Comparison of ENCODE assay signal across 12 mouse cellular contexts in the genomic region with DNA sequence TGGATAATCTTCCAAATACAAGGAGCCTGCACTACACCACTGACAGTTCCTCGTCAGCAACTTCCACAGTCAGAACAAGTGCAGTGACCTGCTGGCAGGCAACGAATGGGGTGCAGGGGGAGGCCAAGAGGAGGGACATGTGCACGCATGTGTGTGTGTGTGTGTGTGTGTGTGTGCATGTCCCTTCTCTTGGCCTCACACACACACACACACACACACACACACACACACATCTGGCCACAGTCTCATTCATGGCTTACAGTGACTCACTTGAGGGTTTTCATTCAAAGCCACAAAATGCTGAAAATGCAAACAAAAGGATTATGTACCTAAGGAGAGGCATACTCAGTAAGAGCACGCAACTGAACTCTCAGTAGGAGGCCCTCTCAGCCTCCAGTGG.
DNase-seq lines count a peak whose midpoint lies in the region; ATAC-seq and TF ChIP-seq lines count a peak whose summit lies in the region.
"Had no signal": no experiment of that assay in that cellular context is flagged by ENCODE, and none has a peak within 500 bp of the region (broad histone marks: within the 10 kb centered on the region; RNA-seq: fewer than 3 reads in every experiment).

No protein-coding gene starts in this region.

- H3K9ac ChIP-seq in kidney, postnatal 0 days (ENCODE audit: low read depth, low read length) = no peak overlapping the region
- H3K9ac ChIP-seq in intestine, embryonic 14.5 days (ENCODE audit: low read length) = no peak overlapping the region
- no peak overlapping the region for H3K9ac ChIP-seq in midbrain, embryonic 16.5 days (ENCODE audit: low read depth, low read length)

- peak overlapping the region; percentile 47 for H3K27ac ChIP-seq in kidney, postnatal 0 days
- H3K27ac ChIP-seq in intestine, embryonic 14.5 days (ENCODE audit: low read depth) = peak overlapping the region; percentile 44
- H3K27ac ChIP-seq in midbrain, embryonic 16.5 days (ENCODE audit: low read length) = no peak overlapping the region

- H3K4me1 ChIP-seq in kidney, postnatal 0 days (replicated peaks; ENCODE audit: insufficient read depth, low read length) = peaks cover 23% of the 10 kb centered on the region
- H3K4me1 ChIP-seq in intestine, embryonic 14.5 days (replicated peaks; ENCODE audit: control insufficient read depth, insufficient read depth, low read length) = peaks cover 59% of the 10 kb centered on the region
- H3K4me1 ChIP-seq in midbrain, embryonic 16.5 days (ENCODE audit: control insufficient read depth, insufficient read depth, low read length) = no peaks in the 10 kb centered on the region; the same call in 1 of the 2 replicates

- POLR2A ChIA-PET in Patski (lab: Charles Lee) = no interaction called here

- H3K27me3 ChIP-seq in kidney, postnatal 0 days (ENCODE audit: insufficient read depth, low read length) = no peaks in the 10 kb centered on the region
- no peaks in the 10 kb centered on the region for H3K27me3 ChIP-seq in Patski
- no peaks in the 10 kb centered on the region for H3K27me3 ChIP-seq in intestine, embryonic 14.5 days (replicated peaks; ENCODE audit: control insufficient read depth, insufficient read depth, low read length)
- H3K27me3 ChIP-seq in midbrain, embryonic 16.5 days (ENCODE audit: control insufficient read depth, insufficient read depth, low read depth, low read length) = no peaks in the 10 kb centered on the region

- no peak for ATAC-seq in kidney, postnatal 0 days (replicated peaks; ENCODE audit: low FRiP score, low read depth)
- ATAC-seq in Patski = peak; percentile 93
- peak; percentile 47 for ATAC-seq in intestine, embryonic 14.5 days (replicated peaks; ENCODE audit: low FRiP score, low TSS enrichment, low read depth)
- ATAC-seq in midbrain, embryonic 16.5 days = peak; percentile 22; the same call in 1 of the 2 replicates

- no peak overlapping the region for H3K4me2 ChIP-seq in kidney, postnatal 0 days (ENCODE audit: low read length)
- H3K4me2 ChIP-seq in intestine, embryonic 14.5 days (ENCODE audit: low read length) = no peak overlapping the region
- H3K4me2 ChIP-seq in midbrain, embryonic 16.5 days (ENCODE audit: low read length) = no peak overlapping the region

- DNase-seq in kidney, postnatal 0 days (ENCODE audit: low spot score) = no peak
- no peak for DNase-seq in kidney, postnatal 14 days
- peak; percentile 84 for DNase-seq in Patski (ENCODE audit: low read depth, low spot score)
- no peak for DNase-seq in intestine, embryonic 14.5 days (ENCODE audit: low spot score)
- DNase-seq in embryo, embryonic 9.5 days (ENCODE audit: extremely low spot score) = no peak
- DNase-seq in ovary, adult 18-20 months (ENCODE audit: low spot score) = no peak
- DNase-seq in adrenal gland, adult 2 months = no peak
- DNase-seq: gastrocnemius, postnatal 25 days; kidney, adult 11 months; left cerebral cortex, postnatal 4 days; thymus, postnatal 14 days had no signal

- WGBS in kidney, postnatal 0 days = 56% methylated on average over 4 of the region's 4 CpGs
- 43% methylated on average over 4 of the region's 4 CpGs for WGBS in intestine, embryonic 14.5 days
- 21% methylated on average over 4 of the region's 4 CpGs for WGBS in midbrain, embryonic 16.5 days

- in situ Hi-C loops in Patski (cut with MboI; ENCODE audit: low pct_unique_long_range_greater_than_20kb) = loop anchor here (25.0 kb wide), 1 partner anchor 329 kb away; no protein-coding TSS in a partner anchor

- CTCF ChIA-PET in Patski (lab: Charles Lee) = interaction anchor here (0.7 to 2.8 kb wide), 5 partner anchors 10 to 91 kb away, joined by 3 to 10 read pairs (median 3); no protein-coding TSS in a partner anchor

- H3K4me3 ChIP-seq in kidney, postnatal 0 days (replicated peaks; ENCODE audit: low read depth, low read length) = no peak overlapping the region
- H3K4me3 ChIP-seq in intestine, embryonic 14.5 days (ENCODE audit: low read depth, low read length) = no peak overlapping the region
- no peak overlapping the region for H3K4me3 ChIP-seq in midbrain, embryonic 16.5 days (ENCODE audit: low read depth, low read length)

- no peaks in the 10 kb centered on the region for H3K9me3 ChIP-seq in kidney, postnatal 0 days (replicated peaks; ENCODE audit: low read length)
- no peaks in the 10 kb centered on the region for H3K9me3 ChIP-seq in intestine, embryonic 14.5 days (ENCODE audit: control insufficient read depth, low read length)
- no peaks in the 10 kb centered on the region for H3K9me3 ChIP-seq in midbrain, embryonic 16.5 days (replicated peaks; ENCODE audit: control insufficient read depth, low read length, poor library complexity, severe bottlenecking)

- TF ChIP-seq CTCF in kidney, postnatal 0 days (IDR thresholded peaks at IDR 0.05; ENCODE audit: low read depth) = no peak
- no peak for TF ChIP-seq CTCF in Patski (IDR thresholded peaks at IDR 0.05)

- H3K36me3 ChIP-seq in kidney, postnatal 0 days (ENCODE audit: insufficient read depth, low read length) = 0 out of 2 replicates have a peak, but pooled peaks cover 7% of the 10 kb centered on the region
- no peaks in the 10 kb centered on the region for H3K36me3 ChIP-seq in intestine, embryonic 14.5 days (ENCODE audit: control insufficient read depth, insufficient read depth, low read length)
- H3K36me3 ChIP-seq in midbrain, embryonic 16.5 days (ENCODE audit: control insufficient read depth, insufficient read depth, low read length) = no peaks in the 10 kb centered on the region
